Mouse (Mus musculus) left cerebral cortex, adult 18-20 months (tissue): ENCODE results near the gene Cdh3. TPM values are rescaled to one million over a fixed set of nuclear protein-coding genes. Genes with fewer than 3 reads are reported as not detected.

Experiments used
- DNase-seq, 2 experiments: peaks; one replicate each; pipeline ENCODE4 v3.0.0; 2021 to 2022; ENCODE audit warnings: low spot score in 2 of 2, mixed read lengths in 1 of 2
- total RNA-seq, 2 experiments: library from RNA; stranded (reverse); gene quantifications; 2 replicates each; pipeline ENCODE4 v1.2.3; 2021

Gene Cdh3
- total RNA-seq, 2 experiments from 2014 or later, result 0.33 to 0.44 TPM

- DNase-seq, result no peak
These were observed 95.4 kb downstream of the Cdh3 start for GRCm38 (mm10) chr8:106606121-106606520.

- no peak for DNase-seq
These were observed 96.0 kb downstream of the Cdh3 start for GRCm38 (mm10) chr8:106606601-106607145.

Other genes with a start within 250 kb of the Cdh3 start
- gene Smpd3, start 172.9 kb upstream of the Cdh3 start, total RNA-seq, result 10 to 100 TPM; 51.2 to 59.3 TPM
- 10 to 100 TPM; 10.8 to 11.6 TPM for gene Zfp90, start 95.6 kb upstream of the Cdh3 start, total RNA-seq
- not detected for gene 6030452D12Rik, start 10.4 kb upstream of the Cdh3 start, total RNA-seq
- 10 to 100 TPM; 86.5 to 89.9 TPM for gene Gm10073, start 62.6 kb downstream of the Cdh3 start, total RNA-seq
- 1 to 10 TPM; 2.2 to 2.8 TPM for gene Cdh1, start 92.5 kb downstream of the Cdh3 start, total RNA-seq
- 1 to 10 TPM; 6.6 to 6.8 TPM for gene Tango6, start 172.2 kb downstream of the Cdh3 start, total RNA-seq